Mouse (Mus musculus) neural tube, embryonic 14.5 days (tissue): ENCODE measurements around the gene Mknk2. TPM values are rescaled to one million over a fixed set of nuclear protein-coding genes. Genes with fewer than 3 reads are reported as not detected.

Source experiments
- ATAC-seq: fragments of 200-750 bp; cut with Nextera tagmentation; 2 replicates; pipeline ENCODE4 v1.8.0; 2017; ENCODE audit warnings: low read depth, mild to moderate bottlenecking, moderate TSS enrichment, moderate library complexity
- H3K27ac ChIP-seq: fragments of 300-500 bp; sonication (generic); 2 replicates; pipeline ENCODE4 v1.5.1; 2014; ENCODE audit warnings: low read depth, mild to moderate bottlenecking, control low read depth, low read length, moderate library complexity, mixed read lengths
- H3K27me3 ChIP-seq: fragments of 300-500 bp; sonication (generic); 2 replicates; pipeline ENCODE4 v1.6.1; 2014; ENCODE audit warnings: low read length; ENCODE audit not compliant: control insufficient read depth, insufficient read depth
- H3K36me3 ChIP-seq: fragments of 300-500 bp; sonication (generic); 2 replicates; pipeline ENCODE4 v1.6.1; 2014; ENCODE audit warnings: low read length, mixed read lengths; ENCODE audit not compliant: control insufficient read depth, insufficient read depth
- H3K4me1 ChIP-seq: fragments of 300-500 bp; sonication (generic); 2 replicates; pipeline ENCODE4 v1.6.1; 2014; ENCODE audit warnings: low read length; ENCODE audit not compliant: control insufficient read depth, insufficient read depth
- H3K4me2 ChIP-seq: fragments of 300-500 bp; sonication (generic); 2 replicates; pipeline ENCODE4 v1.6.1; 2014; ENCODE audit warnings: mild to moderate bottlenecking, low read depth, low read length, control low read depth
- H3K4me3 ChIP-seq: fragments of 300-500 bp; sonication (generic); 2 replicates; pipeline ENCODE4 v1.5.1; 2014; ENCODE audit warnings: low read depth, low read length, control low read depth, mixed read lengths
- H3K9ac ChIP-seq: fragments of 300-500 bp; sonication (generic); replicated peaks from 2 replicates; pipeline ENCODE4 v1.6.1; 2014; ENCODE audit warnings: low read depth, mild to moderate bottlenecking, control low read depth, low read length, mixed read lengths
- H3K9me3 ChIP-seq: fragments of 300-500 bp; sonication (generic); 2 replicates; pipeline ENCODE4 v1.6.1; 2016; ENCODE audit warnings: low read length; ENCODE audit not compliant: control insufficient read depth
- WGBS: fragments of 180-500 bp; shearing (Covaris S2); extraction: QIAGEN DNeasy Blood & Tissue Kit; methylation state at CpG from one replicate; pipeline ENCODE4 v1.1.7; 2014; 5-methylcytosine and 5-hydroxymethylcytosine counted together
- polyA plus RNA-seq: library from polyadenylated mRNA; unstranded; fragments of >200 nt; fragmentation: Nextera tagmentation; extraction: Ambion mirVana; gene quantifications from 2 replicates; pipeline ENCODE4 v1.2.1, GENCODE M21; 2014

Mknk2 gene
- polyA plus RNA-seq, 1 experiment from 2014 or later: 43.1 TPM

DNA sequence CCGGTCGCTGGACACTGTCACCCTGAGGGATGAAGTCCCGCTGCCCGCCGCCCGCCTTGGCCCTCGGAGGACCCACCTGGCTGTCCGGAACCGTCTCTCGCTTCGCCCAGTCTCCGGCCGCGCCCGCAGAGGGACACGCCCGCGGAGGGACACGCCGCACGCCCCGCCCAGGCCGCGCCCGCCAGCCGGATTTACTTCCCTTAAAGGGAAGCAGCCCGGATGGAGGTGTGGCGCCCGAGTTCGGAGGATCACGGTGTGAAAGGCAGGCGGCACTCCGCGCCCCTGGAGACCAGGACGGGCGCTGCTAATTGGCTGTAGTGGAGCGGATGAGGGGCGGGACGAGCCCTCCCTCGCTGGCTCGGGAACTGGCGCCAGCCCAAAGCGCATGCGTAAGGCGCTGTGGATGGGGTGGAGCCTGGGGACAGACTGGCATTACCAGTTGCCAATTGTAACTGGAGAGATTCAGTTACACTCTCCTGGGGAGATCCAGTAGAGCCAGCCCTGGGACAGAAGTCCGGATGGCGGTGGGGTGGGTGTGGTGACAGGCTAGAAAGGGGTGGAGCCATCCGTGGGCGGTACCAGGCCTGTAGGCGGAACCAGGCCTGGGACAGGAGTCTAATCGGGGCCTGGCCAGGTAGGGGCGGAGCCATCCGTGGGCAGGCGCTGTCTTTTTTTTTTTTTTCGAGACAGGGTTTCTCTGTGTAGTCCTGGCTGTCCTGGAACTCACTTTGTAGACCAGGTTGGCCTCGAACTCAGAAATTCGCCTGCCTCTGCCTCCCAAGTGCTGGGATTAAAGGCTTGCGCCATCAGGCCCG is 24.0 kb upstream of the Mknk2 start, which contains the start of the genes Mob3a and Izumo4:
Mob3a (minus strand) TSS at position 257 of the 815 bp plus-strand sequence.
Izumo4 (plus strand) TSS at position 464 of the 815 bp plus-strand sequence.
- Histone ChIP-seq H3K27ac (peak within 1 kb of the TSS; percentile 83), H3K9me3 (no peaks in the 10 kb centered on the region), H3K36me3 (peaks cover 10% of the 10 kb centered on the region; the same call in 1 of the 2 replicates), H3K4me3 (peak within 1 kb of the TSS; percentile 54), H3K27me3 (no peaks in the 10 kb centered on the region), H3K4me2 (peak within 1 kb of the TSS; percentile 63), H3K9ac (peak within 1 kb of the TSS; percentile 58), H3K4me1 (peaks cover 19% of the 10 kb centered on the region)
- under 1% methylated on average over 55 of the region's 59 CpGs for WGBS
- peak; percentile 95 for ATAC-seq

- 44% methylated on average over 4 of the region's 4 CpGs for WGBS
- Histone ChIP-seq H3K27ac (no peak overlapping the region), H3K4me1 (peaks cover 19% of the 10 kb centered on the region)
These were observed 22.8 kb upstream of the Mknk2 start for GRCm38 (mm10) chr10:80700732-80701131.

GRCm38 (mm10) chr10:80700038-80700504 is 22.2 kb upstream of the Mknk2 start:
- Histone ChIP-seq H3K27me3 (no peaks in the 10 kb centered on the region), H3K4me2 (no peak overlapping the region), H3K4me3 (no peak overlapping the region), H3K4me1 (peaks cover 19% of the 10 kb centered on the region), H3K27ac (no peak overlapping the region), H3K9ac (no peak overlapping the region), H3K9me3 (no peaks in the 10 kb centered on the region), H3K36me3 (no peaks in the 10 kb centered on the region; the same call in 1 of the 2 replicates)
- WGBS: 88% methylated on average over 7 of the region's 7 CpGs
- no peak for ATAC-seq

More at GRCm38 (mm10) chr10:80700732-80701131, 22.8 kb upstream of the Mknk2 start:
- ATAC-seq: no peak
- Histone ChIP-seq H3K36me3 (peaks cover 5% of the 10 kb centered on the region; the same call in 1 of the 2 replicates), H3K27me3 (no peaks in the 10 kb centered on the region), H3K9me3 (no peaks in the 10 kb centered on the region), H3K4me3 (peak overlapping the region; percentile 54), H3K4me2 (peak overlapping the region; percentile 63), H3K9ac (no peak overlapping the region)

GRCm38 (mm10) chr10:80698605-80699004 is 20.7 kb upstream of the Mknk2 start:
- Histone ChIP-seq H3K27ac (no peak overlapping the region), H3K4me1 (peaks cover 15% of the 10 kb centered on the region), H3K4me3 (no peak overlapping the region), H3K9ac (no peak overlapping the region), H3K9me3 (no peaks in the 10 kb centered on the region), H3K36me3 (peaks cover 10% of the 10 kb centered on the region), H3K4me2 (no peak overlapping the region), H3K27me3 (no peaks in the 10 kb centered on the region)
- ATAC-seq: no peak
- 94% methylated on average over 9 of the region's 9 CpGs for WGBS

DNA sequence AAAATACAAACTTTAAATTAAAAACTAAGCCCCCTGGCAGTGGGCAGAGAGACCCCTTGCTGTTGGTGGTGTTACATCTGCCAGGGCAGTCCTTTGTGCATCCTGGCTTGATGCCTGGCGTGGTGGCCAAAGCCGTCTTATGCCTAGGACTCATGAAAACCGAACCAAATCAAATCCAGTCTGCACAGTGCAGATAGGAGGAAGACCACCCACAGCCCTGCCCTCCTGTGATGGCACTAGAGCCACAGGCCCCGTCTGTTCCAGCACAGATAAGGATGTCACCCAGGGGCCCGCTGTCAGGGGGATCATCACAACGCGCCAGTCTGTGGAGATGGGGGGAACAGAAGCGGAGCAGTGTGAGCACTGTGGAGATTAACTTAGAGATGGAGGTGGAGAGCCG is 19.9 kb upstream of the Mknk2 start:
- H3K9me3 ChIP-seq: no peaks in the 10 kb centered on the region
- H3K9ac ChIP-seq: no peak overlapping the region
- no peaks in the 10 kb centered on the region for H3K27me3 ChIP-seq
- ATAC-seq: no peak
- no peak overlapping the region for H3K4me2 ChIP-seq
- no peak overlapping the region for H3K27ac ChIP-seq
- H3K4me1 ChIP-seq: peaks cover 8% of the 10 kb centered on the region
- no peak overlapping the region for H3K4me3 ChIP-seq
- 84% methylated on average over 9 of the region's 9 CpGs for WGBS
- H3K36me3 ChIP-seq: peaks cover 10% of the 10 kb centered on the region

- WGBS: 94% methylated on average over 8 of the region's 8 CpGs
- peaks cover 8% of the 10 kb centered on the region for H3K4me1 ChIP-seq
- H3K27ac ChIP-seq: no peak overlapping the region
- H3K36me3 ChIP-seq: peaks cover 10% of the 10 kb centered on the region
- no peak overlapping the region for H3K4me2 ChIP-seq
- no peaks in the 10 kb centered on the region for H3K9me3 ChIP-seq
- no peaks in the 10 kb centered on the region for H3K27me3 ChIP-seq
- ATAC-seq: no peak
- H3K9ac ChIP-seq: no peak overlapping the region
- H3K4me3 ChIP-seq: no peak overlapping the region
These were observed 19.5 kb upstream of the Mknk2 start for GRCm38 (mm10) chr10:80697393-80697787.

DNA sequence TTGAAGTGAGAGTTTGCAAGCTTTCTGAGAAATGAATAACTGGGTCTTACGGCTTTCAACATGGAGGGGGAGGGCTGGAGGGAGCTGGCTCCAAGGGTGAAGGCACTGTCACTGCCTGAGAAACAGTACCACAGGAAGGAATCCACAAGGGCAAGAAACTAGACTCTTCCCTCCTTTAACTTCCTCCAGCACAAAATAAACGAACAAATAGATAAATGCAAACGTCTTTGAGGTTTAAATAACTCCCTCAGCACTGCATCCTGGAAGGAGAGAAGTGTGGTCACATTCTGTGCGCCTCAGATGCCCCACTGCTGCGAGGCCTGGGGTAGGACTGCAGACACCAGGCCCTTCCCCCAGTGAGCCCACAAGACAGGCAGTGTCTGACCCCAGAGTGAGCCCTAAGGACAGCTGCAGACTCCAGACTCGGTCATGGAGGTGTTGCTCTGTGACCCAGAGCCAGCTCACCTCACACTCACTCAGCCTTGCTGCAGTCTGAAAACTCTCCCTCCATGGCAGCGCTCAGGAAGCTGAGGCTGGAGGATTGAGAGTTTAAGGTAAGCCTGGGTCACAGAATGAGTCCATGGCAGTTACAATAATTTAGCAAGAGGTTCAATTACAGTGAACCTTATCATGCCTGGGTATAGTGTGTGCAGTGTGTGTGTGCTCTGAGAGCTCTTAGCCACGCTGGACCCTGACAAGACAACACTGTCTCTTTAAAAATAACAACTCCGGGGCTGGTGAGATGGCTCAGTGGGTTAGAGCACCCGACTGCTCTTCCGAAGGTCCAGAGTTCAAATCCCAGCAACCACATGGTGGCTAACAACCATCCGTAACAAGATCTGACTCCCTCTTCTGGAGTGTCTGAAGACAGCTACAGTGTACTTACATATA is 18.8 kb upstream of the Mknk2 start:
- Histone ChIP-seq H3K4me2 (no peak overlapping the region), H3K9me3 (no peaks in the 10 kb centered on the region), H3K4me1 (peaks cover 8% of the 10 kb centered on the region), H3K27me3 (no peaks in the 10 kb centered on the region), H3K4me3 (no peak overlapping the region), H3K36me3 (peaks cover 10% of the 10 kb centered on the region), H3K9ac (no peak overlapping the region), H3K27ac (no peak overlapping the region)
- no peak for ATAC-seq
- 78% methylated on average over 11 of the region's 12 CpGs for whole genome bisulfite sequencing

DNA sequence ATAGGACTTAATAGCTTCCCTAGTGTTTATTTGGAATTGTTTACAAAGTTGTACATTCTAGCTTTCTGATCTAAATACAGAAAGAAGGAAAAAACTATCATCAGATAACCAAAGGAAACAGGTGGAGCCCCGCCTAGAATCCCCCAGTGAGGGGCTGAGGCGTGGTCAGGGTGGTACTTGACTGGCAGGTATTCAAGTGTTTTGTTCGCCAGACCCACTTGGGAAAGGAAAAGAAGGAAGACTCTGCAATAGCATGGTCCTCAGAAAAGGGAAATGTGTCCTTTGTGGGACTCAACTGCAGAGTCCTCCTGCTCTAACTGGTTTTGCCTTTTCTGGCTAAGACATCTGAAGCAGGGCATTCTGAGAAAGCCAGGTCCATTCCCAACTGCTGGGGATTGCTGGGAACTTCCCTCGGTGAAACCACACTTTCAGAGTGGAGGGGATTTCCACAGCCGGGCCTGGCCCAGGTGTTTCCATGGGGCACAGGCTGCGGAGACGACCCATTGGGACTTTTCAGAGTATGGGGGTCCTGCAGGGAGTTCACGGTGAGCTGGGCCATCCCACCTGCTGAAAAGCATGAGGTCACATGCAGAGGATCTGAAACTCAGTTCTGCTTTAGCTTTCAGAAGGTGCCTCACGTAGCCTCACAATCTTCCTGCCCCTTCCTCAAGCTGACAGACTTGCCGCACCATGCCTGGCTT is 18.0 kb upstream of the Mknk2 start:
- Histone ChIP-seq H3K4me2 (no peak overlapping the region), H3K27ac (no peak overlapping the region), H3K36me3 (peaks cover 10% of the 10 kb centered on the region), H3K9me3 (no peaks in the 10 kb centered on the region), H3K4me3 (no peak overlapping the region), H3K4me1 (peaks cover 5% of the 10 kb centered on the region), H3K9ac (no peak overlapping the region), H3K27me3 (no peaks in the 10 kb centered on the region)
- ATAC-seq: no peak
- WGBS: 83% methylated on average over 10 of the region's 10 CpGs
